Mouse (Mus musculus): ENCODE measurements at regions not wholly inside any gene's neighbourhood (a gene's known extent, or its start where the extent isn't known, plus 50 kb on each side); places are given as distances from the start of the nearest gene placed in this dataset.

- DNase-seq, result no peak
Measured at GRCm38 (mm10) chr9:30519231-30519630, 92.3 kb downstream of the Snx19 start.
